Mouse (Mus musculus) spleen, adult 2 months (tissue): ENCODE results near the gene Olig1. TPM values are rescaled to one million over a fixed set of nuclear protein-coding genes. Genes with fewer than 3 reads are reported as not detected.

Experiments
- DNase-seq, 2 experiments: peaks; one replicate each; pipeline versions ENCODE4 v3.0.0 to v3.0.0-alpha.2; 2012 to 2021; ENCODE audit warnings: low spot score in 2 of 2, low read depth in 1 of 2
- H3K27ac ChIP-seq: fragments of 200-500 bp; 2 replicates; pipeline ENCODE4 v1.5.1; 2012; ENCODE audit warnings: low read length, inconsistent platforms; ENCODE audit not compliant: insufficient read depth
- H3K27me3 ChIP-seq: fragments of 200-500 bp; 2 replicates; pipeline ENCODE4 v1.6.1; 2012; ENCODE audit warnings: mild to moderate bottlenecking, moderate library complexity, low read length, inconsistent platforms; ENCODE audit not compliant: control insufficient read depth, insufficient read depth
- H3K36me3 ChIP-seq: fragments of 200-500 bp; 2 replicates; pipeline ENCODE4 v1.6.1; 2012; ENCODE audit warnings: mild to moderate bottlenecking, low read length, inconsistent platforms; ENCODE audit not compliant: control insufficient read depth, insufficient read depth
- H3K4me1 ChIP-seq: fragments of 200-500 bp; 2 replicates; pipeline ENCODE4 v1.6.1; 2011; ENCODE audit warnings: inconsistent platforms; ENCODE audit not compliant: control insufficient read depth, insufficient read depth, insufficient read length
- H3K4me3 ChIP-seq: fragments of 200-500 bp; 2 replicates; pipeline ENCODE4 v1.5.1; 2011; ENCODE audit warnings: mild to moderate bottlenecking, inconsistent platforms; ENCODE audit not compliant: insufficient read depth, insufficient read length; ENCODE audit errors: extremely low read depth
- CTCF ChIP-seq: fragments of 200-500 bp; IDR thresholded peaks from 2 replicates; pipeline ENCODE4 v1.5.1; 2011; ENCODE audit warnings: mild to moderate bottlenecking, inconsistent platforms; ENCODE audit not compliant: insufficient read depth, insufficient read length, insufficient replicate concordance; ENCODE audit errors: extremely low read depth
- POLR2A ChIP-seq: fragments of 200-500 bp; IDR thresholded peaks from 2 replicates; pipeline ENCODE4 v1.6.1; 2011; ENCODE audit warnings: low read depth, low read length, inconsistent platforms
- WGBS: fragments of 180-500 bp; shearing (Covaris S2); methylation state at CpG from one replicate; pipeline ENCODE4 v1.1.7; 2018; 5-methylcytosine and 5-hydroxymethylcytosine counted together
- polyA plus RNA-seq: library from polyadenylated mRNA; depleted of rRNA; stranded (reverse); fragments of >200 nt; gene quantifications from 2 replicates; pipeline ENCODE4 v1.2.3, GENCODE M21; 2012

The Olig1 gene
- polyA plus RNA-seq, 1 experiment: not detected

DNA sequence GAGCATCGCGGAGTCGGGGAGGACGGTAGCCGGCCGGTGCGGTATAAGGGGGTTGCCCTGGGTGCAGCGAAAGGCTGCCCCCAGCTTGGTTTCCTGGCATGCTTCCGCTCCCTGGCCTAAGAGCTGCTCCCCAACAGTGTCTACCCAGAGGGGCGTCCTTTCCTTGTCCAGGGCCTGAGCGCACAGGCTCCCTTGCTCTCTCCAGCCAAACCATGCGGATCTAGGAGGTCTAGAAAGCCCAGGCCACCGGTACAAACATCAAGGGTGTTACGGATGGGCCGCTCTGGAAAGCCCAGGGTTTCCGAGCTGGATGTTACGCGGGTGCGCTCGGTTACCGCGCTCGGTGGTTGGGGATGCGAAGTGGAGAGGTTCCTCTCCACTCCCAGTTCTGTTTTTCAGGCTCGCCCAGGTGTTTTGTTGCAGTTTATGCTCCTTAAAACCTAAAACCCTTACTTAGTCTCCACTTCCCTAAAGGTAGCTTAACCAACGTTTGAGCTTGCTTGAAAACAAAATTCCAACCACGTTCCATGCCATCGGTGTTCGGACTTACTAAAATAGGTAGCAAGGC, 1.5 kb downstream of the Olig1 start:
- Histone ChIP-seq H3K4me3 (no peak overlapping the region), H3K27me3 (peaks cover 11% of the 10 kb centered on the region), H3K36me3 (no peaks in the 10 kb centered on the region), H3K27ac (no peak overlapping the region), H3K4me1 (peaks cover 5% of the 10 kb centered on the region; the same call in 1 of the 2 replicates)
- TF ChIP-seq POLR2A: no peak
- TF ChIP-seq CTCF: no peak
- 8% methylated on average over 29 of the region's 29 CpGs for WGBS
- no peak for DNase-seq

DNA sequence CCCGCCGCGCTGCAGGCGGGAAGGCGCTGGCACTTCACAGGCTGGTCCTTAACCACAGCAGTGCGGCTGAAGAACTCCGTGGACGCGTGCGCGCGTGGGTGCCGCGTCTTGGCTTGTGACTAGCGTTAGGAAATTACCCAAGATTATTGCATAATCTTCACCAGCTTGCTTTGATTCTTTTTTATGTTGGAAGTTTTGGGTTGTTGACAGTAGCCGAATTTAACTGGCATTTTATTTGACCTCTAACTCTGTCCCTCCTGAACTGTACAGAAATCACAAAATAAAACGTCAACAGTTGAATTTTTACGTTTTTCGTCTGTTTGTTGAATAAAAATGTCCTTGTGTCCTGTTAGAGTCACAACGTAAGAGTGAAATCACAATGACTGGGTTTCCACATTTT, 2.1 kb downstream of the Olig1 start:
- TF ChIP-seq POLR2A: no peak
- TF ChIP-seq CTCF: no peak
- 5% methylated on average over 20 of the region's 20 CpGs for WGBS
- Histone ChIP-seq H3K36me3 (no peaks in the 10 kb centered on the region), H3K4me1 (peaks cover 5% of the 10 kb centered on the region; the same call in 1 of the 2 replicates), H3K27me3 (peaks cover 11% of the 10 kb centered on the region), H3K4me3 (no peak overlapping the region), H3K27ac (no peak overlapping the region)
- DNase-seq: no peak

DNA sequence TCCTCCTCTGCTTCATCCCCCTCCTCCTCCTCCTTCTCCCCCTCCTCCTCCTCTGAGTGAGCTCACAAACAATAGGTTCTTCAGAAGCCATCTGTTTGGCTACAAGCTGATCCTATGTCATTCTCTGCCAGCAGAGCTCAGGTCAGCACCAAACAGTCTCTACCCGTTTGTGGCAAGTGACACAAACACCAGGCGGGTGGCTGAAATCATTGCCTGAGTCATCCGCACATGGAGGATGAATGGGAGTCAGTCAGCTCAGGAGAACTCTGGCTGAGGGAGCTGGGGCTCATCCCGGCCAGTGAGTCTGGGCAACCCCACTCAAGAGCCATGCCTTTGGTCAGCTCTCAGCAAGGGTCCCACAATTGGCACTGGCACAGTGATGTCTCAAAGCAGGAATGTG, 10.9 kb downstream of the Olig1 start:
- WGBS: 66% methylated on average over 4 of the region's 4 CpGs
- Histone ChIP-seq H3K4me1 (no peaks in the 10 kb centered on the region), H3K4me3 (no peak overlapping the region), H3K27me3 (no peaks in the 10 kb centered on the region), H3K27ac (no peak overlapping the region), H3K36me3 (no peaks in the 10 kb centered on the region)
- DNase-seq: no peak
- TF ChIP-seq POLR2A (no peak), CTCF (no peak)

GRCm38 (mm10) chr16:91292080-91292479, 22.5 kb downstream of the Olig1 start:
- 93% methylated on average over 7 of the region's 7 CpGs for WGBS
- Histone ChIP-seq H3K36me3 (no peaks in the 10 kb centered on the region), H3K27ac (no peak overlapping the region), H3K4me3 (no peak overlapping the region), H3K27me3 (no peaks in the 10 kb centered on the region), H3K4me1 (no peaks in the 10 kb centered on the region)
- no peak for TF ChIP-seq POLR2A
- TF ChIP-seq CTCF: no peak
- no peak for DNase-seq

DNA sequence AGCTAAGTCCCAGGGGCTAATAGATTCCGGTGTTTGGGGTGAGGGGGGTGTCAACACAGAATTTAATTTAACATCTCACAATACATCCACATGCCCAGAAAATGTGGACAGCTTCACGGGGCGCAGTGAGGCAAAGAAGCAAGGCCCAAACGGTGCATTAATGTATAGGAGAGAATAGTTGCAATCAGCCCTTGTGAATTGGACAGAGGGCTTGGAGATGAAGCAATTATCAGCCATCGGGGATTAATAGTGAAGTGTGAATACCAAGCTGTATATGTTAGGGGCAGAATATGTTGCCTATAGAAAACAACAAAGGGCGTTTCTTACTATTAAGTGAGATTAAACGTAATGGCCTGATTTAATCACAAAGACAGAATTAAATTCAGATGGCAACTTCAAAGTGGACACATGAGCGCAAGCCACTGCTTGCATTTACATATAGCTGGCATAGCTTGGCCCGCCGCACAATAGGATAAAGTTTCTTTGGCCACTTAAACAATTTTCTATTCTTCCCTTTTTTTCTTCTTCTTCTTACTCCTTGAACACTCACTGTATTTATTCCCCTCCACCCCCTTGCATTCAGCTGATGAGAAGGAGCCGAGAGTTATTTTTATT, 23.3 kb downstream of the Olig1 start:
- no peak for DNase-seq
- H3K4me3 ChIP-seq: no peak overlapping the region
- no peaks in the 10 kb centered on the region for H3K36me3 ChIP-seq
- no peaks in the 10 kb centered on the region for H3K4me1 ChIP-seq
- 86% methylated on average over 11 of the region's 11 CpGs for WGBS
- no peak overlapping the region for H3K27ac ChIP-seq
- H3K27me3 ChIP-seq: no peaks in the 10 kb centered on the region
- no peak for TF ChIP-seq CTCF
- TF ChIP-seq POLR2A: no peak

- no peaks in the 10 kb centered on the region for H3K27me3 ChIP-seq
- H3K36me3 ChIP-seq: no peaks in the 10 kb centered on the region
- WGBS: 26% methylated on average over 4 of the region's 4 CpGs
- TF ChIP-seq CTCF: no peak
- no peak for TF ChIP-seq POLR2A
- no peak overlapping the region for H3K4me3 ChIP-seq
- DNase-seq: no peak
- no peaks in the 10 kb centered on the region for H3K4me1 ChIP-seq
- H3K27ac ChIP-seq: no peak overlapping the region
These were observed 28.2 kb downstream of the Olig1 start for GRCm38 (mm10) chr16:91297726-91298125.

GRCm38 (mm10) chr16:91299412-91299811, 29.8 kb downstream of the Olig1 start:
- Histone ChIP-seq H3K4me1 (no peaks in the 10 kb centered on the region), H3K36me3 (no peaks in the 10 kb centered on the region), H3K27ac (no peak overlapping the region), H3K4me3 (no peak overlapping the region), H3K27me3 (no peaks in the 10 kb centered on the region)
- 92% methylated on average over 7 of the region's 7 CpGs for WGBS
- no peak for DNase-seq
- TF ChIP-seq CTCF (no peak), POLR2A (no peak)
